Mouse (Mus musculus) layer of hippocampus, adult 2 months (tissue): Measurements from ENCODE around the gene Cep135. TPM values are rescaled to one million over a fixed set of nuclear protein-coding genes. Genes with fewer than 3 reads are reported as not detected.

Experiments
- DNase-seq, 2 experiments: peaks; one replicate each; pipeline ENCODE4 v3.0.0; 2022; ENCODE audit warnings: low spot score in 2 of 2
- H3K27ac ChIP-seq: fragments of 200-600 bp; 2 replicates; pipeline ENCODE4 v1.8.1; 2022
- H3K4me3 ChIP-seq: fragments of 200-600 bp; 2 replicates; pipeline ENCODE4 v1.8.1; 2022; ENCODE audit warnings: mild to moderate bottlenecking
- CTCF ChIP-seq: fragments of 200-600 bp; conservative IDR thresholded peaks from 2 replicates; pipeline ENCODE4 v1.8.1; 2022; ENCODE audit warnings: antibody characterized with exemption, mild to moderate bottlenecking, moderate library complexity
- total RNA-seq, 2 experiments: library from RNA; stranded (reverse); gene quantifications; 2 replicates each; pipeline ENCODE4 v1.2.3; 2021

The Cep135 gene
- total RNA-seq, 2 experiments from 2014 or later: 6.9 to 7.6 TPM

DNA sequence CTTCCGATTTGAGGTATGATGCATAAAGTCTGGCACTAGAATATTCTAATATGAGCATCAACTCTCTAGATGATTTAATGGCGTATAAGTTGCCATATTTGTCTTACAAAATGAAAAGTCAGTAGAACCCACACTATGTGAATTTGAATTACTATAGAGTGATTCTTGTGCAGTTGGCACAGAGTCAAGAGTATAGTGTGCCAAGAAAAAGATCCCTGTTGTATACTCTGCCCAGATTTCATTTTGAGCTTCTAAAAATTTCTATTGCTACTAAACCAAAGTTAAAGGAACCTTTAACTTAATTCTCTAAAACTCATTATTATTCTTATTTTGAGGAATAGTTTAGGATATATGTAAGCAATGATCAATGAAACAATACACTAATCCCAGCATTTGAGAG is 67.7 kb downstream of the Cep135 start, which contains the start of gene C530008M17Rik:
C530008M17Rik (plus strand) TSS at position 301 of the 400 bp plus-strand sequence.
- Histone ChIP-seq H3K27ac (peak within 1 kb of the TSS; percentile 88), H3K4me3 (peak within 1 kb of the TSS; percentile 60)
- TF ChIP-seq CTCF: no peak
- DNase-seq: no peak

DNA sequence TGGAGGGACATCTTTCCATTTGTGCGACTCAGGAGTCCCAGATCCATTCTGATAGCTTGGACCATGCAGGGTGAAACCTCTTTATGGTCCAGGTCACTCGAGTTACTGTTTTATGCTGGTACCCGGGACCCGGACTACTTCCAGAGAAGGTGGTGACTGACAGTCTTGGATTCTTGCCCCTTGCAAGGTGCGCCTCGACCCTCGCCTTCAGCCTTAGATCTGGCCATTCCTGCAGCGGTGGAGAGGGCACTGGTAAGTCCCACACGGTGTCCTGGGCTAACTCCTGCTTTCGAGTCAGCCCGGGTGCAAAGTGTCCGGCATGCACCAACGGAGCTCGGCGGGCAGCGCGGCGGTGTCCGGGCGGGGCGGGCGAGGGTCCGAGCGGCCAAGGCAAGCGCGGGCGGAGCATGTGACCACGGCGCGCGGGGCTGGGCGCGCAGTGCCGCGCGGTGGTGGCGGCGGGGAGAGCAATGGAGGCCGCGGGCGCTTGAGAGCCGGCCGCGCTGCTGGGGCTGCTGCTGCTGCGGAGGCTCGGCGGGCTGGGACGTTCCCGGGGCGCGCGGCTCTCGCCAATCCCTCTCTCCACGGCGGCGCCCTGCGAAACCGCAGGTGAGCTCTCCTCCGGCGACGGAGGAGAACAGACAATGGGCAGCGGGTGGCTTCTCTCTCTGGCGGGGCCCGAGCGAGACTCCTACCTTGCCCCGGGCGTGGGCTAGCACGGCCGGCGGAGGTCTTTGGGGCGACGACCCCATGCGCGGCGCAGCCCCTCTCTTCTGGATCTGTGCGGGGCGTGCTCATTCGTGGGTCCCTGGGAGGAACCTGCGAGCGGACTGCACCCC is 69.0 kb downstream of the Cep135 start:
- DNase-seq: peak; percentile 56 to 64
- peak; percentile 65 for TF ChIP-seq CTCF
- peak overlapping the region; percentile 88 for H3K27ac ChIP-seq
- peak overlapping the region; percentile 60 for H3K4me3 ChIP-seq

DNA sequence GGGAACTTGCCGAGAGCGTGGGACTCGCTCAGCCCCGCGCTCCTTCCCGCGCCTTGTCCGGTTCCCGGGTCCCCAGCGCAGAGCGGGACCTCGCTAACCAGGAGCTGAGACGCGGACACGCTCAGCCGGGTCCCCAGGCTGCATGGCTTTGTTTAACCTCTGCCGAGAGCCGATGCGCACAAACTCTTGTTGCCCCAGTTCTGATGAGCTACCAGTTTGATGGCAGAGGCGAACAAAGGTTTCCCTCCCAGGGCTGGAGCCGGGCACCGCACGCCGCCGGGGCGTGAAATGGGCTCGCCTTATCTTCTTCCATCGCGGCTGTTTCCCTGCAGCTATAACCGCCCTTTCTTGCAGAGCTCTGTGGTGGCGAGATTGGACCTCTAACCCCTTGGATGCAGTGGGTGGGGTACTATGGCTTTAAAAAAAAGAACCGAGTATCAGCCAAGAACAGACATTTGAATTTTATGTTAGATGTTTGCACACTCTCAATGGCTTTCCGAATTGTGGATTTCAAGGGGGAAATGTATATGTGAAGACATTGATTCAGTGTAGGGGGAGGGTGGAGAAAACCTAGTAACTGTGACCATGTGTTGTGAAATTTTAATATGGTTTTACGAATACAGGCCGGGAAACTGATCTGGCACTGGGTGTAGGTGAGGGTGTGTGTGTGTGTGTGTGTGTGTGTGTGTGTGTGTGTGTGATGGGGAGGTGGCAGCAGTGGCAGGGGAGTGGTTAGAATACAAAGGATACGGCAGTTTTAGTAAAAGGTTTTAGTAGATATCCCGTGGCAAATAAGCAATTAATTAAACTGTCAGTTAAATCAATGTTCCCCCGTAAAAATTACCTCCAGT is 69.8 kb downstream of the Cep135 start:
- DNase-seq: peak in 1 of 2 experiments; percentile 19
- TF ChIP-seq CTCF: no peak
- H3K27ac ChIP-seq: peak overlapping the region; percentile 88
- H3K4me3 ChIP-seq: peak overlapping the region; percentile 60

DNA sequence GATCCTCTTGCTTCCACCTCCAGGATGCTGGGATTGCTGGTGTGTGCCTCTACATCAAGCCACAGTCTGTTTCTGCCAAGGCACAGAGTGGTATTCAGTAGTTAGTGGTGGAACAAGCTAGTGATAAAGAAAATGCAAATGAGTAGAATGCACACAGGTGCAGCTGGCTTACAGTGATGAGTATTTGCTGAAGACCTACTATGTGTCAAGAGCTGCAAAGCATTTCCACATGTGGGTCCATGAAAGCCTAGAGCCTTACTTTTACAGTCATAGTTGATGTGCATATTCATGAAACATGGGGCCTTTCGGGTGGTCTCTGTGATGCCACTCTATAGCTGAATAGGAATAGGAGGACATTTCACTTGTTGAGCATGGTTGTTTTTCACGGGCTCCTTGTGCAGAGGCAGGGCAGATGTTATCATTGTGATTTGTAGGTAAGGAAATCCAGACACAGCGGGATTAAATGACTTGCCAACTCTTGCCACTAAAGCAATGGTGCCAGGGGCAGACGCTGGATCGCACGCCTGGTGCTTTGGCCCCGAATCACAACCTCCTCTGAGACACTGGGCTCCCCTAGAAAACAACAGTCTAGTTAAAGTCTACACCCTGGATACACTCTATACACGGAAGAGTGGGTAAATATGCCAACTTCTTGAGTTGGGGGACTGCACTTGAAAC is 71.6 kb downstream of the Cep135 start:
- Histone ChIP-seq H3K4me3 (no peak overlapping the region), H3K27ac (no peak overlapping the region)
- no peak for DNase-seq
- no peak for TF ChIP-seq CTCF

DNA sequence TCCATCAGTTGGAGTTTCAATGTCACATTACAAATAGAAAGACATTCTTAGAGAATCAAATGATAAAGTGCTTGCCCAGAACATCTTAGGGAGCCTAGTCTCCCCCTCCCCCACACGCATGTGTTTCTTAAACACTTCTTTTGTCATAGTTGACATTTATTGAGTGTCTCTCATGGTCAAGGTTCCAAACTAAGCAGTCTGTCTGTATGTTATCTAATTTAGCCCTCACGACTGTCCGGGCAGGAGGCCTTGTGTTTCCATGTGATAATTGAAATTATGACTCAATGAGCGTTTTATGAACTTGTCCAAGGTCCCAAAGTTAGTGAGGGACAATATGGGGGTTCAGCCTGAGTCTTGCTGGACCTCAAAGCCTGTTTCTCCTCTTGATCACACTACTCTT is 72.8 kb downstream of the Cep135 start:
- DNase-seq: no peak
- no peak for TF ChIP-seq CTCF
- Histone ChIP-seq H3K4me3 (no peak overlapping the region), H3K27ac (no peak overlapping the region)

DNA sequence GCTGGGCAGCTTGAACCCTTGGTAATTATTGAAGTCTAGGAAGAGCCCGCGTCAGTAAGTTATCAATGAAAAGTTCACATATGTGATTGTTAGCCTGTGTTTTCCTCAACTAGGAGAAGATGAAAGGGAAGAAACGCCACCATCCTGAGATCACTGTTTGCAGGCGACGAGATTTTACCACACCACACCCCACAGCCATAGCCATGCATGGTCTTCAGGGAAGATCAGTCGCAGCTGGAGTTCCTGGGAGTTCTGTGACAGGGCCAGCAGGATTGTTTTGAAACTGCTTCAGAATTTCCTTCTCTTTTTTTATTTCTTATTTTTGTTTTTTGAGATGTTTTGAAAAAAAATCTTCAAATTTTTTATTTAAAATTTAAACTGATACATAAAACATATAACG is 76.4 kb downstream of the Cep135 start:
- TF ChIP-seq CTCF: no peak
- H3K27ac ChIP-seq: no peak overlapping the region
- no peak for DNase-seq
- no peak overlapping the region for H3K4me3 ChIP-seq

DNA sequence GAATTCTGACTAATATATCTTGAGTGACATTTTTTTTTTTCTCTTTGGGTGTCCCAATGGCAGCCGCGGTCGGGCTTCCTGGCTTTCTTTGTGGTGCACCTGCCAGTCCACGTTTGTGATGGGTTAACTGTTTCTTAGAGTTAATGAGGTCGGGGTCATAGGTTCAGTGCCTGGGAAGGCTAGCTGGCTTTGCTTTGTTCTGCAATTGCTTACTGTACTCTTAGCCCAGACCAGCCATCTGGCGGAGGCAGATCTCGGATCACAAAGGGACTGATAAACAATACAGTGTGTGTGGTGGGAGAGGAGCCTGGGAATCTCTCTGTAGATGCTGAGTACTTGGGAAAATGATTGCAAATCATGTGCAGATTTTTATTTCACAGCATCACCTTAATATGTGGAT is 76.9 kb downstream of the Cep135 start:
- no peak overlapping the region for H3K27ac ChIP-seq
- no peak for TF ChIP-seq CTCF
- no peak for DNase-seq
- no peak overlapping the region for H3K4me3 ChIP-seq

DNA sequence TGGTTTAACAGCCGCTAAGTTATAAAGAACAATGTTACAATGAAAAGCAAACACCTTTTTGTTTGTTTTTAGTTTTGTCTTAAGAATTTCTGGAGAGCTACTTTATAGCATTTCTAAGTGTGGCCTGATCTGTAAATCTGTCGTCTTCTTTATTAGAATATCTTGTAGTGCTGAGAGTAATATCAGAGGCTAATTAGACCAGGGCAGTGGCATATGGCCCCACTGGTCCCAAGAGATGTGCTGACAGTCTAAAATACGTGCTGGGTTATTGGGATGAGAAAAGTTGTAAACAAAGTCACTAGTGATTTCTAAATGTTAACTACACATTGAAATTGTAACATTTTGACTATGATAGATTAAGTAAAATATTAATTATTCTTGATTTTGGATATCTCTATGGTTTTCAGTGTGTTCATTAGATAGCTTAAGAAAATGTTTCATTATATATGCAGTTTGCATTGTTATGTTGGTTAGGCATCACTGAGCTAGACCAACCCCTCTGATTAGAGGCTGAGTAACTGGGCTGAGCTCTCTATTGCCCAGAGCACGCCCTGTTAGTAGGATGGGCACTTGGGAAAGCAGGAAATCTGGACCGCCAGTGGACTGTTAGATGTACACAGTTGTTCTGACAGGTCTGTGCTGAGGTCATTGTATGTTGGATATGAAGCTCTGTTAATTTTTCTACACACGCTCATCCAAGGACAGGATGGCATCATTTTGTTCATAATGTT is 77.7 kb downstream of the Cep135 start:
- no peak overlapping the region for H3K27ac ChIP-seq
- no peak for TF ChIP-seq CTCF
- no peak overlapping the region for H3K4me3 ChIP-seq
- DNase-seq: no peak

DNA sequence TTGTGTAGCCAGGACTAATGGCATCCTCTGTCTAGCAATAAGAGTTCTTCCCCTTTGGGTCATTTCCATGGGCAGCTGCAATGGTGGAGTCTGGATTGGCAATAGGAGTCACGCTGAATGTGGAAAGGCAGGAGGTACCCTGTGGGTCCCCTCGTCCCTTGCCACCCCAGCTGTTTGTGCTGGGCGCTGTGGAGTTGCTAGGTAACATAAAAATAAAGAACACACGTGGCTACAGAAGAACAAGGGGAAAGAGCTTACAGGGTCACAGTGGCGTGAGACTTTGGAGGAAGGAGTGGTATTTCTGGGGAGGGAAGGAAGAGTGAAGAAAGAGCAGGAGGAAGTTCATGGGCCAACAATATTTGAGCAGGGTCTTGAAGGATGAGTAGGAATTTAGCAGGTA is 79.6 kb downstream of the Cep135 start:
- no peak for DNase-seq
- H3K27ac ChIP-seq: no peak overlapping the region
- H3K4me3 ChIP-seq: no peak overlapping the region
- TF ChIP-seq CTCF: no peak

DNA sequence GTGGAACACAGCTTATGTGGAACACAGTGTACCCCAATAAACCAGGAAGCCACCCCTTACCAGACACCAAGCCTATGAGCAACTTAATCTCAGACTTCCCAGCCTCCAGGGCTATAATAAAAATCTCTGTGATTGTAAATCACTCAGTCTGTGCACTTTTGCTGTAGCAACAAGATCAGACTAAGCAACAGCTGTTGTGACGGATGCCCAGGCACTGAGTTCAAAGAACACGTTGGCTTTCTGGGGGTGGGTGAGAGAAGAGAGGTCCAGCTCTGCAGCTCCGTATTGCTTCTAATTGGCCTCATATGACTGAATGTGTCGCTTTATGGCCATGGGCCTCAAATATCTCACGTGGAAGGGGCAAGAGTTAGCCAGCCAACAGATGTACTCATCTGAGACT is 80.0 kb downstream of the Cep135 start:
- TF ChIP-seq CTCF: no peak
- H3K27ac ChIP-seq: no peak overlapping the region; the same call in 1 of the 2 replicates
- no peak for DNase-seq
- no peak overlapping the region for H3K4me3 ChIP-seq

DNA sequence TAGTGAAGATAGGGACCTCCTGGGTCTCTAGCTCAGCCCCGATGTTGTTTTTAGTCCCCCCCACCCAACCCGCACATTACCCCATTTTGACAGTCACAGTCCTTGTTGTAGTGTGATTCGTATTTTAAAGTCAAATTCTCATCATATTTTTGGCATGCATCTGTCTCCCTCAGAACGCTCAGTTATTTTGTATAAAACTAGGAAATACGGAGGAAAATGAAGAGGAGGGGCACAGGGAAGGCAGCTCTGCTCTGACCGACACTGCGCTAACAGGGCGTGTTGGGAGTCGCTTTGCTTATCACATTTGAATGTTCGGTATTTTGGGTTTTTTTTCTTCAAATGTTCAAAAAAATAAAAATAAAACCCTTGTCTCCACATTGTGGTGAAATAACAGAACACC is 81.7 kb downstream of the Cep135 start:
- H3K4me3 ChIP-seq: peak overlapping the region; percentile 23; the same call in 1 of the 2 replicates
- no peak for DNase-seq
- TF ChIP-seq CTCF: no peak
- peak overlapping the region; percentile 73 for H3K27ac ChIP-seq

DNA sequence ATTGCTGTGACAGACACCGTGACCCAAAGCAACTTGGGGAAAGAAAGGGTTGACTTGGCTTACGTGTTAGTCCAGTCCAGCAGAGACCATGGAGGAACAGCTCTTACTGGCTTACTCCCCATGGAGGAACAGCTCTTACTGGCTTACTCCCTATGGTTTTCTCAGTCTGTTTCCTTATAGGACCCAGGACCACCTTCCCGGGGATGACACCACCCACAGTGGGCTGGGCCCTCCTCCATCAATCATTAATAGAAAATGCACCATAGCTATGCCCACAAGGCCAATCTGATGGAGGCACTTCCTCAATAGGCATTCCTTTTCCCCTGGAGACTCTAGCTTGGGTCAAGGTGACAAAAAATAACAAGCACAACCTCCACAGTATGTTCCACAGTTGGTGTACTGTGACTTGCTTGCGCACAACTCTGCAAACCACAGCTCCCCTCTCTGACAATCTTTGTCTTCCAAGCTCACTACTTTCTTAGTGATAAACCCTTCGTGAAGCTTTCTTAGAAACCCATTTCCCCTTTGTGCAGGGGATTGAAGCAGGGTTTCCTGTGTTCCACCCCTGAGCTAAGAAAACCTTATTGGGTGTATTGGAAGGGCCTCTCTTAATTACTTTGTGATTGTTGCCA is 85.6 kb downstream of the Cep135 start:
- Histone ChIP-seq H3K27ac (no peak overlapping the region), H3K4me3 (no peak overlapping the region)
- no peak for TF ChIP-seq CTCF
- no peak for DNase-seq
